Mouse (Mus musculus) ovary, adult 2 months (tissue): ENCODE data around the gene Cox7a2l. TPM values are rescaled to one million over a fixed set of nuclear protein-coding genes. Genes with fewer than 3 reads are reported as not detected.

Experiments
- polyA plus RNA-seq: library from polyadenylated mRNA; depleted of rRNA; stranded (reverse); fragments of >200 nt; gene quantifications from 2 replicates; pipeline ENCODE4 v1.2.3, GENCODE M21; 2012; rRNA removed

The Cox7a2l gene
- 81.2 and 91.0 TPM in 2 replicates for polyA plus RNA-seq

GRCm38 (mm10) chr17:83517280-83518015 lies at the start of gene Cox7a2l:
TSS of gene Cox7a2l (minus strand) at chr17:83517330.

Other genes with a start within 250 kb of the Cox7a2l start
- gene Eml4, start 166.4 kb downstream of the Cox7a2l start, polyA plus RNA-seq, result 11.7 and 12.4 TPM in 2 replicates
- gene Kcng3, start 114.6 kb upstream of the Cox7a2l start, polyA plus RNA-seq, result 5.4 and 5.6 TPM in 2 replicates
- gene Mta3, start 188.8 kb upstream of the Cox7a2l start, polyA plus RNA-seq, result 48.8 and 54.5 TPM in 2 replicates